Mouse (Mus musculus) bone marrow, adult 2 months (tissue): ENCODE data around the gene Cx3cr1. TPM values are rescaled to one million over a fixed set of nuclear protein-coding genes. Genes with fewer than 3 reads are reported as not detected.

Source experiments
- H3K27ac ChIP-seq: fragments of 200-500 bp; 2 replicates; pipeline ENCODE4 v1.5.1; 2012; ENCODE audit warnings: low read depth, mild to moderate bottlenecking, control low read depth, inconsistent platforms, low read length; ENCODE audit not compliant: control insufficient read depth, poor library complexity, insufficient read depth
- H3K4me1 ChIP-seq: fragments of 200-500 bp; 2 replicates; pipeline ENCODE4 v1.6.1; 2011; ENCODE audit warnings: low read length; ENCODE audit not compliant: control insufficient read depth, insufficient read depth
- H3K4me3 ChIP-seq: fragments of 200-500 bp; replicated peaks from 2 replicates; pipeline ENCODE3; 2011; ENCODE audit warnings: mild to moderate bottlenecking, low read depth, low read length, control low read depth; ENCODE audit not compliant: control insufficient read depth
- CTCF ChIP-seq: fragments of 200-500 bp; IDR thresholded peaks from 2 replicates; pipeline ENCODE4 v1.5.1; 2011; ENCODE audit warnings: low read length, control low read depth; ENCODE audit not compliant: control insufficient read depth, insufficient read depth
- POLR2A ChIP-seq: fragments of 200-500 bp; IDR thresholded peaks from 2 replicates; pipeline ENCODE4 v1.6.1; 2011; ENCODE audit warnings: low read depth, mild to moderate bottlenecking, control low read depth, low read length, borderline replicate concordance; ENCODE audit not compliant: control insufficient read depth
- WGBS: fragments of 180-500 bp; shearing (Covaris S2); methylation state at CpG from one replicate; pipeline ENCODE4 v1.1.7; 2018; 5-methylcytosine and 5-hydroxymethylcytosine counted together
- polyA plus RNA-seq: library from polyadenylated mRNA; stranded (reverse); fragments of >200 nt; gene quantifications from 2 replicates; pipeline ENCODE4 v1.2.4, GENCODE M21; 2011; ENCODE audit warnings: low replicate concordance; ENCODE audit not compliant: missing spikeins, insufficient read depth, insufficient read length

Cx3cr1 gene
- polyA plus RNA-seq, 1 experiment, result 2.7 TPM

DNA sequence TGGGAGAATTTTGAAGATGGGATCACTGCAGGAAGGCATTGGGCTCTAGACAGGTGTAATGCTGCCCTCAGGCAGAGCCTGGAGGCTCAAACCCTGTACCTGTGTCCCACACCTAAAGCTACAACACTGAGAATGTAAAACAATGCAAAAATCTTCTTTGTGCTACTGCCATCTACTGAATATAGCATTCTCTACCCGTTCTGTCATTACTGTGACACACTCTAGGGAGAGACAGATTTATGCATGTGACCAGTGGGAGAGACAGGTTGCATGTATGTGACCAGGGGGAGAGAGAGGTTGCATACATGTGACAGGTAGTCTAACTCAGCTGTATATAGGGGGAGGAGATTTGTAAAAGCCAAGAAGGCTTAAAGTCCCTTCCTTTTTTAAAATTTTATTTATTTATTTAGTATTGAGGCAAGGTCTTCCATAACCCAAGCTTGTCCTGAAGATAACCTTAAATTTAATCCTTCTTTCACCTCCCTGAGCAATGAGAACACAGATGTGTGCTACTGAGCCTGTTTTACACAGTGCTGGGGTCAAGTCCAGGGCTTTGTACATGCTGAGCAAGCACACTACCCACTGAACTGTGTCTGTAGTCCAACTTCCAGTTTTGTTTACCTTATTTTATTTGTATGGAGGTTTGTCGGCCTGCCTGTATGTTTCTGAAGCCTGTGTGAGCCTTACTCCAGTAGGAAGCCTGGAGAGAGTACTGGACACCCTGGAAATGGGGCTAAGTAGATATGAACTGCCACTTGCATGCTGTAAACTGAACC, 216.4 kb downstream of the Cx3cr1 start:
- Histone ChIP-seq H3K4me1 (no peaks in the 10 kb centered on the region), H3K4me3 (no peak overlapping the region), H3K27ac (no peak overlapping the region)
- 53% methylated on average over 2 of the region's 2 CpGs for WGBS
- TF ChIP-seq CTCF, result no peak
- no peak for TF ChIP-seq POLR2A

- H3K4me3 ChIP-seq, result no peak overlapping the region
- TF ChIP-seq POLR2A (no peak), CTCF (no peak)
- WGBS, result 58% methylated on average over 10 of the region's 10 CpGs
- H3K4me1 ChIP-seq, result no peaks in the 10 kb centered on the region
- H3K27ac ChIP-seq, result no peak overlapping the region
Observed at GRCm38 (mm10) chr9:119852347-119853030, 217.2 kb downstream of the Cx3cr1 start.

Other genes with a start within 250 kb of the Cx3cr1 start
- gene Scn11a, start 244.4 kb downstream of the Cx3cr1 start, polyA plus RNA-seq, result not detected in 2 replicates
- gene Wdr48, start 175.0 kb downstream of the Cx3cr1 start, polyA plus RNA-seq, result 18.8 and 22.3 TPM in 2 replicates
- 2.7 and 4.6 TPM in 2 replicates for gene Gorasp1, start 132.3 kb downstream of the Cx3cr1 start, polyA plus RNA-seq
- gene Ttc21a, start 132.3 kb downstream of the Cx3cr1 start, polyA plus RNA-seq, result 1.5 and 5.0 TPM in 2 replicates
- 6.4 and 19.5 TPM in 2 replicates for gene Csrnp1, start 85.2 kb downstream of the Cx3cr1 start, polyA plus RNA-seq
- not detected in 2 replicates for gene Xirp1, start 46.3 kb downstream of the Cx3cr1 start, polyA plus RNA-seq
- not detected in 2 replicates for gene Ccr8, start 22.2 kb upstream of the Cx3cr1 start, polyA plus RNA-seq
- 111 and 154 TPM in 2 replicates for gene Slc25a38, start 40.5 kb upstream of the Cx3cr1 start, polyA plus RNA-seq
- 1,523 and 1,859 TPM in 2 replicates for gene Rpsa, start 57.8 kb upstream of the Cx3cr1 start, polyA plus RNA-seq
- gene Mobp, start 79.8 kb upstream of the Cx3cr1 start, polyA plus RNA-seq, result 7.3 TPM in 1 of 2 replicates, not detected in the other
- gene Myrip, start 231.6 kb upstream of the Cx3cr1 start, polyA plus RNA-seq, result not detected in 2 replicates